Mouse (Mus musculus) cerebellum, adult 11 months (tissue): ENCODE measurements at regions not wholly inside any gene's neighbourhood (a gene's known extent, or its start where the extent isn't known, plus 50 kb on each side); places are given as distances from the start of the nearest gene placed in this dataset.

ENCODE experiments used
- DNase-seq: peaks from one replicate; pipeline ENCODE4 v3.0.0; 2022

- DNase-seq, result no peak
Observed at GRCm38 (mm10) chr8:126704706-126705105, 110.9 kb upstream of the Irf2bp2 start.

DNA sequence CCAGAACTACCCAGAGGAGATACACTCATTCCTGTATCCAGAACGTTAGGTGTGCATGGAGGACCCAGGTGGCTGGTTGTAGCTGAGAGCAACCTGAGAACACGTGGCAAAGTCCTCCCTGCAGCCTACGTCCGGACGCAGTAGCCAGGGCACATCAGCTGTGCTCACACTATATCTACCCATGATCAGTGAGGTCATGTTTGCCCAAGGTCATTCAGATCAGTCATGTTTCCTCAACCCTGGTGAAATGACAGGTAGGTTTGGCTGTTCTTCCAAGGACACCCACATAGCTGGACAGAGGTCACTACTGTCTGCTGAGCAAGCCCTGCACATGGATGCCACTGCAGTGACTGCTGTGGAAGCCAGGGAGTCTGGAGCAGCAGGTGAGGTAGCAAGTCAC lies 109.8 kb upstream of the Irf2bp2 start:
- no peak for DNase-seq

- DNase-seq, result no peak
Observed at GRCm38 (mm10) chr8:126702294-126702693, 108.5 kb upstream of the Irf2bp2 start.

GRCm38 (mm10) chr8:126699389-126699775 lies 105.6 kb upstream of the Irf2bp2 start:
- DNase-seq, result no peak

- DNase-seq, result no peak
Observed at GRCm38 (mm10) chr8:126698601-126699388, 105.0 kb upstream of the Irf2bp2 start.

- DNase-seq, result no peak
Observed at GRCm38 (mm10) chr8:126696346-126697010, 102.7 kb upstream of the Irf2bp2 start.

DNA sequence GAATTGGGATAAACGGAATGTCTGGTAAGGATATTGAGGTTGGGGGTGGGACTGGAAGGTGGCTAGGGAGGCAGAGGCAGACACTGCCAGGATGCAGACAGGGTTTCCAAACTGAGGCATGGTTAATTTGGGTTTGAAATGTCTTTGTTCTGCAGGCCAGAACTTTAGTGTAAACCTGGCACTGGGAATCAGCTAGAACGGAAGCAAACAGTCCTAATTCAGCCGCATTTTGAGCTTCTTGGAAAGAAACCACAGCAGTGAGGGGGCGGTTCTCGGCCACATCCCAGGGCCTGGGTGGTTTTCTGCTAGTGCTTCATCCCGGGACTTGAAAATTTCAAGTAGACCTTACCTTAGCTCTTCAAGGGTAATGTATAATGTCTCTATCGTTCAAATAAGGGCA lies 100.6 kb upstream of the Irf2bp2 start:
- DNase-seq, result no peak

- no peak for DNase-seq
Observed at GRCm38 (mm10) chr8:126693642-126694041, 99.9 kb upstream of the Irf2bp2 start.

- DNase-seq, result no peak
Observed at GRCm38 (mm10) chr8:126692711-126693110, 98.9 kb upstream of the Irf2bp2 start.

DNA sequence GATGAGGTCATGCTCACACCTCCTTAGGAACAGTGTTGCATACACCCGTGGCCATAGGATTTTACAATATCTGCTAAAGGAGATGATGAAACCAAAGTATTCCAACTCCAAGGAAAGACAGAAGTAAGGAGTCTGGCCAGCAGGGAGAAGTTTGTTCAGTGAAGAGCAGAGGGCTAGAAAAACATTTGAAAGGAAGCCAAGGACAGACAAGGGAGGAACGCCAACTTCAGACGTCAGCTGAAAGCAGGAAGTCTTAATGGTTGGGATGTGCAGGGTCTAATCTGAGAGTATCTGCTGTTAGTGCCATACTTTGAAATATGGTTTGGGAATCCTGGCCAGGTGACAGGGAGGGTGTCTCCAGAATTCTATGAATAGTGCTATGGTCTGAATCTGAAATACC lies 98.5 kb upstream of the Irf2bp2 start:
- DNase-seq, result no peak

DNA sequence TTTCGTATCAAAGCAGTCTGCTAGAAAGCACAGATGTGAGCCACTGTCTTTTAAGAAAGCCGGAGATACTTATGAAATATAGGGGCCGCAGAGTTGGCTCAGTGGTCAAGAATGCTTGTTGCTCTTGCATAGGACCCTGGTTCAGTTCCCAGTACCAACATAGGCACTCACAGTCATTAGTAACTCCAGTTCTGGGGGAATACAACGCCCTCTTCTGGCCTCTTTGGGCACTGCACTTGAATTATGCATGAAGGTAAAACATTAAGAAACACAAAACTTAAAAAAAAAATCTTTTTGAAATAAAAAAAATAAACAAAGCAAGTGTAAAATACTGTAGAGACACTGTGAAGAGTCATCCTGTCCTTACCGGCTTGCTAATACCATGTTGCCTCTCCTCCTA lies 94.7 kb upstream of the Irf2bp2 start:
- no peak for DNase-seq

DNA sequence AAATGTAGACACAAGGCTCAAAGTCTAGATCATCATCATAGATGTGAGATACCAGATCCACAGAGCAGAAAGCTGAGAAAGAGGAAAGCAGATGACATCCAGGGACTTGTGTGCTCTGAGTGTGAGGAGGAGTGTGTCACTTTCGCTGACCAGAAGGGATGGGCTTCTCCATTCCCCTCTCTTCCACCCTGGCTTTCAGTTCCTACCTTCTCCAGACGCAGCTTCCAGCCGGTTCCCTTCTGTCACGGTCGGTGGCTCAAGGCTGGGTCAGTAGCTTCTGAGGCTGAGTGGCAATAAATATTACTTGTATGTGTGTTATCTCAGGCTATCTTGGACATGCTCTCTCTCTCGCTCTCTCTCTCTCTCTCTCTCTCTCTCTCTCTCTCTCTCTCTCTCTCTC lies 94.2 kb upstream of the Irf2bp2 start:
- no peak for DNase-seq

DNA sequence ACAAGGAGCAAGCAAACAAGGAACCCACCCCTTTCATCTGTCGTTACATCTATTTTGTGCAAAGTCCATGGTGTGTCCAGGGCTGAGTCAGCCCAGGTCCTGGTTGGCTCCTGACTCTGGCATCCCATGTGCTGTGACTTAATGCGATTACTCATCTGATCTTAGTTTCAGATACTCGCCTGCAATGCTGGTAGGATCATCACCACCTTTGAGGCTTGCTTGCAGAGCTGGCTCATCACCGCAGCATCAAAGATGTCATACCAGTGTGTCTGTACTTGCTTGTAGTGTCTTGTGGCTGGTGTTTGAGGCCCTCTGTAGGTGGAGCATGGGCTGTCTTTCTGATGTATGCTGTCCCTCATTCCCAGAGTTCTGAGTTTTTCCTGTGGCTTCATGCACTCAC lies 93.0 kb upstream of the Irf2bp2 start:
- no peak for DNase-seq

GRCm38 (mm10) chr8:126685365-126685764 lies 91.6 kb upstream of the Irf2bp2 start:
- DNase-seq, result no peak

DNA sequence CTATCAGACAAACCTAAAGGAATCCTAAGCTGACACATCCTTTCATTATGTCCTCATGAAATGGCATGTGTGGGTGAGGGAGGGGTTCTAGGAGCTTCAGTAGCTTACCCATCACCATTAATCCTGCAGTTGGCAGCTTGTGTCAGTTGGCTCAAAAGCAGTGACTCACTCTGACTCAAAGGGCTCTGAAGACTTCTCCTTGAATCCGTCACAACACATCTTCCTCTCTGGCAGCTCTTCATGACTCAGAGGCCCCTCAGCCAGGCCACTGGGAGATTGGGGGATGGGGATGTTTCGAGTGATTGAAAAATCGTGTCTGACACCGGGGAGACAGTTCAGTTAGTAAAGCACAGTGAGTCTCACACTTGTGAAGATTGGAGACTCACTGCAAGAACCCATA lies 90.2 kb upstream of the Irf2bp2 start:
- DNase-seq, result no peak

DNA sequence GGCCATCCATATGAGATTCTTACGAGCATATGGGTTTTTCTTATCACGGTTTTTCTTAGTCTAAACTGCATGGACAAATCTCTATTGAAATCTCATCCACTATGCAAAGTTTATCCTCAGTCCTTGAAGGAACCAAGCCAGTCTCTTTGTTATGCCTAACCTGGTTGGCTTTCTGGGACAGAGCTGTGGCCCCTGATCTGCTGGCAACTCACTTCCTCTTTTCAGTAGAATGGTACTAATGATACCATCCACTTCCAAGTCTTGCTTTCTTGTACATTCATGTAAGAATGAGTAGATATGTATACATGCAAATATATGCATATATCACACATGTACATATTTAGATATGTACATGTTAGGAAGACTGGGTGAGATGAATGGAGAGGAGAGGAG lies 89.8 kb upstream of the Irf2bp2 start:
- DNase-seq, result no peak

GRCm38 (mm10) chr8:126682817-126683554 lies 89.2 kb upstream of the Irf2bp2 start:
- DNase-seq, result no peak

DNA sequence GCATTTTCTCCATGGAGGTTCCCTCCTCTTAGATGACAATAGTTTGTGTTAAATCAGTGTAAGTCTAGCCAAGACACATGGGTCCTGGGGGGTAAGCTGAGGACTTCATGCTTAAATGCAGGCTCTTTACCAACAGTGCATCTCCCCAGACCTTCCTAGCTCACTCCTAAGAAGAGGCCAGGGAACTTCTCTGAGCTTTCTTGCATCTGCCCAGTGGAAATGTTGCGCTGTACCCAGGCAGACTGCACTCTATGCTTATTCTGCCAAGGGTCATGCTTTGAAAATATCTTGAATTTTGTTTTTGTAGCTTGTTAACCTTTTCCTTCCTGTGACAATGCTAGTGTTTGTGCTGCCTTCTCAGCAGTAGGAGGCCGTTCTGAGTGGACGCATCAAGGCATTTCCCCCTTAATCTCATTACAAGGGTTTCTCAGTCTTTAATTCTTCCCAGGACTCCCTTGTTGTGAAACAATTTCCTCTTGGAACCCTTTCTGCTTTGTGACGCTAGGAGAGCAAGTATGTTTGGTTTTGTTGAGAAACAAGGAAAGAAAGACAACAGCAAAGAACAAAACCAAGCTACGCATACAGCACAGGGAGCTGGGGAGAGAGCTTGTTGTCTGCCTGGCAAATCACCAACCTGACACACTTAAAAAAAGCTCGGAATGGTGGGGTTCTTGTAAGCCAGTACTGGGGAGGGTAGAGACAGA lies 88.3 kb upstream of the Irf2bp2 start:
- no peak for DNase-seq

DNA sequence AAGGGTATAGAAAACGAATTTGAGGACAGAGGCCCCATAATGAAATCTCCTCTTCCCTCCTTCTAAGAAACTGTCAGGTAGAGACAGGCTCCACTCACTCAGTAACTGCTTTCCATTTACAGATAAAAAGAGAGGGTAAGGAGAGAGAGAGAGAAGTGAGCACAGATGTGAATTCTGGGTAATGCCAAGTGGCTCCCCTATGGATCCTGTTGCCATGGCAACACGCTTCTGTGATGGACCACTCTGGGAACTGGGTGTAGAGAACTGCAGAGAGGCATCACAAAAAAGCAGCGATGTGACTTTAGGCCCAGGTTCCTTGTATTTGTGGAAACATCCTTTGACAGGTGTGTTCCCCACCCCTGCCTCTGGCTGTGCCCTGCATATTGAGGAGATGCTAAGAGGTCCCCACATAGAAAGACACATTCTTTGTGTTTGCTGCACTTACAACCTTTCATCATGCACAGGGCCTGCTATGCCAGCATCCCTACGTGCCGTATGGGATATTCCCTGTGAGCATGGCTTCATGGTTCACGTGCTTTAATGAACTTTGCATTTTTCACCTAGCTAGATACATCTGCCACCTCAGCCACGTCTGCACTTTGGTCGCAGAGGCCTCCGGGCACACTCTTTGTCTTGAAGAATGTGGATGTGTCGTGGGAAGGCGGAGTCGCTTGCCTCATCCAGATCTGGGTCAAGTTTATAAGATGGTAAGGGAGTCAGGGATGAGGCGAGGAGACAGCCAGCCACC lies 84.4 kb upstream of the Irf2bp2 start:
- no peak for DNase-seq

DNA sequence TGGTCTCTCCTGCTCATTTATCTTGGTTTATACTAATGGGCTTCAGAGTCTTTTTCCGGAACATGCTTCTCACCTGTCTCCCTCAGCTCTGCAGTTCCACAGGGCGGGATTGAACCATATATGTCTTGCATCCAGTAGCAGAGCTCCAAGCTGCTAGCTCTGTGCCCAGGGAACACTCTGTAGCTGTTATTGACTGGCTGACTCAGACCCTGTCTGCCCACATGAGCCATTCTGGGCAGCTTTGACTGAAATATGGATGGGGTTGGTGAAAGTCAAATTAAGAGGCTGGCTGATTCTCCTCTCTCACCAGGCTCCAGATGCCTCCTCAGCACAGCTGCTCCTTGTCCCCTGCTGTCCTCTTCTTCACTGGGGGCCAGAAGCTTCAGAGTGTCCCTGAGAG lies 81.4 kb upstream of the Irf2bp2 start:
- no peak for DNase-seq

DNA sequence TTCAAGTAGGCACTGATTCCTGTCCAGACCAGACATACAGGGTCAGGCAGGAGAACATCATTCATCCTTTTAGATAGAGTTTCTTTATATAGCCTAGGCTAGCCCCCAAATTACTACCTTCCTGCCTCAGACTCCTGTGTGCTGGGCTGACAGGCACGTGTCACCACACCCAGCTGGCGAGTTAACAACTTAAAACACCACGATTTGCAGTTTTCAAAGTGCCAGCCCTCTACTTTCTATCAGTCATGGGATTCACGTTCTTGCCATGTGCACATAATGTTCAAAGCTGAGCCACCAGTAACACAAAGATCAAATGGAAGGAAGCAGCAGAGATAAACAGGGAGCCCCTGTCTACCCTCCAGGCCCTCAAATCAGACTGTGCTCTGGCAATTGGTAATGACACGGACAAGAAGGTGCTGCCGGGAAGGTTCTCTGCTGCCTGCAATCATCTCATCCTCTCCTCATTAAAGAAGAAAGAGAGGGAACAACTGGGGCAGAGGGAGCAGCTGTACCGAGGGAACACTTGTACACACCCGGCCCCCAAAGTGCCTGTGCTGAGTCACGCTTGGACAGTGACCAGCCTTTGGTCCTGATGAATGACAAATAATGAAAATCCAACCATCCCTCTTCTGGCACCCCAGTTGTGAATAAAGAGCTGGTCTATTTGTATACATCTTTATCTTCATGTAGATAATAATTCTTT lies 79.4 kb upstream of the Irf2bp2 start:
- DNase-seq, result no peak

DNA sequence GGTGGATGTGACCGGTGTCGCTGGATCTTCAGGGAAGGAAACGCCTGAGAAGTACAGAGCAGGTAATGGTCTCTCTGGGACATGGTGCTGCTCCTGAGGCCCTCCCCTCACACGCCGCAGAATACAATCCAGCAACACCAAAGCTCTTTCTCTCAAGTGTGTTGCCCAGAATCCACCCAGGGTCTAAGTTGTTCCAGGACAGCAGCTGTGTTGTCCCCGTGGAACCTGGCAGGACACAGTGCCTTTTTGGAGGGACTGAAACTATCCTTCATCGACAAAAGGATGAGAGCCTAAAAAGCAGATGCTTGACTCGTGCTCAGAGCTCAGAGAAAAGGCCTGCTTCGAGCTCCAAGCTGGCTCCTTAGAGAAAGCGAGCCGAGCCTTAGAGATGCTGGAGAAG lies 77.8 kb upstream of the Irf2bp2 start:
- DNase-seq, result no peak
